Mouse (Mus musculus) E14TG2a.4 (cell line): ENCODE measurements around the gene Cldn2.

Experiments used
- CTCF ChIP-seq: conservative IDR thresholded peaks from 2 replicates; pipeline ENCODE4 v1.5.1; 2014; ENCODE audit warnings: low read length
- NANOG ChIP-seq: IDR thresholded peaks from 2 replicates; pipeline ENCODE4 v1.6.1; 2014; ENCODE audit warnings: borderline replicate concordance, low read length, mixed read lengths

DNA sequence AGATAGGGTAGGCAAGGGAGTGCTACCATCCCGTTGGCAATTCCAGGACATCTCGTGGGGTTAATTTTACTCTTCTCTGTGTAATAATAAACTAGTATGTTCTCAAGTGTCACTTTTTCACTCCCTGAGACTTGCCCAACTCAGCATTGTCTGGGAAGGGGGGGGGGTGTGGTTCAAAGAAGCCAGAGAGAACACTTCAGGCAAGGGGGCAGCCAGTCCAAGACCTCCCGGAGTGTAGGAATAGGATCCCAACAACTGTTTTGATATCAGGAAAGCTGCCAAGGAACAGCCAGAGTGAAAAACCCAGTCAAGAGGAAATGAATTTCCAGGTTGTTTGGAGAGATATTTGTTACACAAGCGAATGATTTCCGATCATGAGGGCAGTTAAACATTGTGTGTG, 14.6 kb downstream of the Cldn2 start:
- TF ChIP-seq CTCF (no peak), NANOG (no peak)
